Mouse (Mus musculus): ENCODE data around the gene Lamb1. TPM values are rescaled to one million over a fixed set of nuclear protein-coding genes. Genes with fewer than 3 reads are reported as not detected.

Gene Lamb1
- polyA plus RNA-seq, 1 experiment from 2014 or later: 38.1 TPM

DNA sequence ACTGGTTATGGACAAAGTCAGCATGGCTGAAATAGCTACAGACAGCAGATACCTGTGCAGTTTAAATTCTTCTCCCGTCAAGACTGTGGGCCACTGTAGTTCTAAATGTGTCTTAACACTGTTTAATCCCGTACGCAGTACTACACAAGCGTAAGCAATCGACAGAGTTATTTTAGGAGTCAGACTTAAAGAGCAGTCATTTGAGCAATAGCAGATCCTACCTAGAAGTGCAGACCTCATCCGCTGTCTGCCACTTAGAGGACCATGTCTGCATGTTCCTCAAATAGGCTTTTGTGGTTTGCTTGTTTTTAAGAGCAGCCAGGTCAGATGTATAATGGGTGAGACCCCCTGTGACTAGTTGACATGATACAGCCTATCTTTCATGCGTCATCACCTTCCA is 49.3 kb downstream of the Lamb1 start:
- H3K27ac ChIP-seq (replicated peaks; ENCODE audit: low read depth, low read length): no peak overlapping the region
- H3K4me1 ChIP-seq (ENCODE audit: control insufficient read depth, insufficient read depth, low read length): no peaks in the 10 kb centered on the region
- ATAC-seq (ENCODE audit: insufficient number of reproducible peaks, low FRiP score, low TSS enrichment, low read depth) (no peak), DNase-seq (ENCODE audit: low spot score) (no peak)
- no peak overlapping the region for H3K4me3 ChIP-seq (ENCODE audit: low read depth, low read length)
- H3K9ac ChIP-seq (ENCODE audit: low read length): no peak overlapping the region
- H3K27me3 ChIP-seq (ENCODE audit: control insufficient read depth, insufficient read depth, low read length): no peaks in the 10 kb centered on the region
- 94% methylated on average over 7 of the region's 7 CpGs for WGBS
- H3K4me2 ChIP-seq (ENCODE audit: low read depth, severe bottlenecking): no peak overlapping the region
- H3K9me3 ChIP-seq (ENCODE audit: control insufficient read depth, low read length): no peaks in the 10 kb centered on the region
- H3K36me3 ChIP-seq (ENCODE audit: control insufficient read depth, insufficient read depth, low read length): peaks cover 5% of the 10 kb centered on the region; the same call in 1 of the 2 replicates

DNA sequence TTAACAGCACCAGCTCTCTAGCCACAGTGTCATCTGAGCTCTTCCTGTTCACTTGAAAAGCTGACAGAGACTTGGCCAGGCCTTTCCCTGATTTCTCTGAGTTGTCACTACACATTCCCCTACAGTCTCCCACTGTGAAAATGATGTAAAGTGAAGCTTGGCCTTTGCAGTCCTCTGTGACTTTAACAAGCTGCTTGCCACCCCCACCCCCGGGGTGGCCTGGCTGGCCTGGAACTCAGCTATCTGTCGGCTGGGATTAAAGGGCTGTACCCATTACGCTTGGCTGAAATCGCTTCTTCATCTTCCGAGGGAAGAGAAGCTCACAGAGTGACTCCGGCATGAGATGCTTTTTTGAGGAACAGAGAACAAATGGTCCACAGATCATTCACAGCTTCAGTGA is 50.9 kb downstream of the Lamb1 start:
- DNase-seq (ENCODE audit: low spot score): no peak
- no peak overlapping the region for H3K9ac ChIP-seq (ENCODE audit: low read length)
- H3K36me3 ChIP-seq (ENCODE audit: control insufficient read depth, insufficient read depth, low read length): peaks cover 2% of the 10 kb centered on the region; the same call in 1 of the 2 replicates
- WGBS: 77% methylated on average over 6 of the region's 6 CpGs
- H3K4me1 ChIP-seq (ENCODE audit: control insufficient read depth, insufficient read depth, low read length): 0 out of 2 replicates have a peak, but pooled peaks cover under 1% of the 10 kb centered on the region
- H3K9me3 ChIP-seq (ENCODE audit: control insufficient read depth, low read length): no peaks in the 10 kb centered on the region
- no peak overlapping the region for H3K27ac ChIP-seq (replicated peaks; ENCODE audit: low read depth, low read length)
- no peaks in the 10 kb centered on the region for H3K27me3 ChIP-seq (ENCODE audit: control insufficient read depth, insufficient read depth, low read length)
- no peak overlapping the region for H3K4me2 ChIP-seq (ENCODE audit: low read depth, severe bottlenecking)
- H3K4me3 ChIP-seq (ENCODE audit: low read depth, low read length): no peak overlapping the region
- ATAC-seq (ENCODE audit: insufficient number of reproducible peaks, low FRiP score, low TSS enrichment, low read depth): no peak

DNA sequence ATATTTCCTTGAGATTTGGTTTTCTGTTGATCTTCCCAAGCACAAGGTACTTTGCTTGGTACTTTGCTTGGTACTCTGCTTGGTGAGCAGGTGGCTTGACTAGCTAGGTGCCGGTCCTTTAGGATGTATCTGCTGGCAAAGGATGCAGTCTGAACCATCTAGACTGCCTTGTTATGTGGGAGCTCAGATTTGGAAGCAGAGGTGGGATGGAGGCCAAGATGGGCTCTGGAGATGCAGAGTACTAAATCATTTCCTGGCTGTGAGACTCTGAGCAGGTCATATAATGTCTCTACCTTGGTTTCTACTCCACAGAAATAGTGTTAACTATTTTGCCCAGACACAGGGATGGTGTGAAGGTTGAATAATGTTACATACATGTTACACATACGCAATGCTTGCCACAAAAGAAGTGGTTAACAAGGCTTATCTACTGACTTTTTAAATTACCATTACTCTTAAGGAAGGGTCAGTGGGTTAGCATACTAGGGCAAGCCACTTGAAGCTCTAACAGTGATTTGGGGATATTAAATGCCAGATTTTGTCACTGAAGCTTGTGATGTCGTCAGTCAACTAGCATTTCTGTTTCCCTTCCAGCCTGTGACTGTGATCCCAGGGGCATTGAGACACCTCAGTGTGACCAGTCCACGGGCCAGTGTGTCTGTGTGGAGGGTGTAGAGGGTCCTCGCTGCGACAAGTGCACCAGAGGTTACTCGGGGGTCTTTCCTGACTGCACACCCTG is 52.8 kb downstream of the Lamb1 start:
- Histone ChIP-seq H3K4me3 (ENCODE audit: low read depth, low read length) (no peak overlapping the region), H3K27ac (replicated peaks; ENCODE audit: low read depth, low read length) (no peak overlapping the region), H3K27me3 (ENCODE audit: control insufficient read depth, insufficient read depth, low read length) (no peaks in the 10 kb centered on the region), H3K9ac (ENCODE audit: low read length) (no peak overlapping the region), H3K4me1 (ENCODE audit: control insufficient read depth, insufficient read depth, low read length) (peaks cover 8% of the 10 kb centered on the region; the same call in 1 of the 2 replicates), H3K4me2 (ENCODE audit: low read depth, severe bottlenecking) (no peak overlapping the region), H3K9me3 (ENCODE audit: control insufficient read depth, low read length) (no peaks in the 10 kb centered on the region), H3K36me3 (ENCODE audit: control insufficient read depth, insufficient read depth, low read length) (peaks cover 4% of the 10 kb centered on the region; the same call in 1 of the 2 replicates)
- WGBS: 92% methylated on average over 7 of the region's 7 CpGs
- DNase-seq (ENCODE audit: low spot score): no peak
- ATAC-seq (ENCODE audit: insufficient number of reproducible peaks, low FRiP score, low TSS enrichment, low read depth): no peak

DNA sequence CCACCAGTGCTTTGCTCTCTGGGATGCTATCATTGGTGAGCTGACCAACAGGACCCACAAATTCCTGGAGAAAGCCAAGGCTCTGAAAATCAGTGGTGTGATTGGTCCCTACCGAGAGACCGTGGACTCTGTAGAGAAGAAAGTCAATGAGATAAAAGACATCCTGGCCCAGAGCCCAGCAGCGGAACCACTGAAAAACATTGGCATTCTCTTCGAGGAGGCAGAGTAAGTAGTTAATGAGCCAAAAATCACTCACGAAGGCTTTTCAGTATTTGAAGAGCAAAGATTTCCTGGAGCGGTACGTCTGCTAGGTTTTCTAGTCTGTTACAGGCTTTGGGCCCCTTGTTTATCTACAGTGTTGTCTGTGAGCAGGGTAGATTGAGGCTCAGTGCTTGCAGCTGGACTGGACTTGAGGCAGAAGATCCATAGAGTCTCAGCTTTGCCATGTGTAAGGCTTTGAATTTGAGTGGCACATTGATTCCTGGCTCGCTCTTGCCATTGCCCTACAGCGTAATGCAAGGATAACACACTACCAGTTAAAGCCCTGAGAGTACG is 53.5 kb downstream of the Lamb1 start:
- DNase-seq (ENCODE audit: low spot score) (no peak), ATAC-seq (ENCODE audit: insufficient number of reproducible peaks, low FRiP score, low TSS enrichment, low read depth) (no peak)
- H3K4me1 ChIP-seq (ENCODE audit: control insufficient read depth, insufficient read depth, low read length): peaks cover 8% of the 10 kb centered on the region; the same call in 1 of the 2 replicates
- no peak overlapping the region for H3K9ac ChIP-seq (ENCODE audit: low read length)
- no peak overlapping the region for H3K27ac ChIP-seq (replicated peaks; ENCODE audit: low read depth, low read length)
- no peaks in the 10 kb centered on the region for H3K9me3 ChIP-seq (ENCODE audit: control insufficient read depth, low read length)
- no peak overlapping the region for H3K4me2 ChIP-seq (ENCODE audit: low read depth, severe bottlenecking)
- no peak overlapping the region for H3K4me3 ChIP-seq (ENCODE audit: low read depth, low read length)
- no peaks in the 10 kb centered on the region for H3K27me3 ChIP-seq (ENCODE audit: control insufficient read depth, insufficient read depth, low read length)
- peaks cover 4% of the 10 kb centered on the region; the same call in 1 of the 2 replicates for H3K36me3 ChIP-seq (ENCODE audit: control insufficient read depth, insufficient read depth, low read length)
- 96% methylated on average over 10 of the region's 10 CpGs for WGBS

DNA sequence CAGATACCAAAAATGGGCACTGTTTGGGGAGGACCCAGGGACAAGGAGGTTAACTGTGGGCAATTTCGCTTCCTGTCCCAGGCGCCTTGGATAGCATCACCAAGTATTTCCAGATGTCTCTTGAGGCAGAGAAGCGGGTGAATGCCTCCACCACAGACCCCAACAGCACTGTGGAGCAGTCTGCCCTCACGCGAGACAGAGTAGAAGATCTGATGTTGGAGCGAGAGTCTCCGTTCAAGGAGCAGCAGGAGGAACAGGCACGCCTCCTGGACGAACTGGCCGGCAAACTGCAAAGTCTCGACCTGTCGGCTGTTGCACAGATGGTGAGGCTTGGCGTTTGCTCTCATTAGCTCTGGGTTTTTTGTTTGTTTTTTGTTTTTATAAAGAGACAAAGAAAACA is 55.8 kb downstream of the Lamb1 start:
- H3K4me1 ChIP-seq (ENCODE audit: control insufficient read depth, insufficient read depth, low read length): peaks cover 8% of the 10 kb centered on the region; the same call in 1 of the 2 replicates
- no peaks in the 10 kb centered on the region for H3K27me3 ChIP-seq (ENCODE audit: control insufficient read depth, insufficient read depth, low read length)
- H3K9me3 ChIP-seq (ENCODE audit: control insufficient read depth, low read length): no peaks in the 10 kb centered on the region
- no peak overlapping the region; the same call in 1 of the 2 replicates for H3K4me2 ChIP-seq (ENCODE audit: low read depth, severe bottlenecking)
- 42% methylated on average over 13 of the region's 13 CpGs for whole genome bisulfite sequencing
- peaks cover 5% of the 10 kb centered on the region for H3K36me3 ChIP-seq (ENCODE audit: control insufficient read depth, insufficient read depth, low read length)
- peak overlapping the region; percentile 61; the same call in 1 of the 2 replicates for H3K27ac ChIP-seq (replicated peaks; ENCODE audit: low read depth, low read length)
- DNase-seq (ENCODE audit: low spot score) (peak; percentile 53), ATAC-seq (ENCODE audit: insufficient number of reproducible peaks, low FRiP score, low TSS enrichment, low read depth) (no peak; the same call in 1 of the 2 replicates)
- H3K9ac ChIP-seq (ENCODE audit: low read length): no peak overlapping the region
- no peak overlapping the region for H3K4me3 ChIP-seq (ENCODE audit: low read depth, low read length)

DNA sequence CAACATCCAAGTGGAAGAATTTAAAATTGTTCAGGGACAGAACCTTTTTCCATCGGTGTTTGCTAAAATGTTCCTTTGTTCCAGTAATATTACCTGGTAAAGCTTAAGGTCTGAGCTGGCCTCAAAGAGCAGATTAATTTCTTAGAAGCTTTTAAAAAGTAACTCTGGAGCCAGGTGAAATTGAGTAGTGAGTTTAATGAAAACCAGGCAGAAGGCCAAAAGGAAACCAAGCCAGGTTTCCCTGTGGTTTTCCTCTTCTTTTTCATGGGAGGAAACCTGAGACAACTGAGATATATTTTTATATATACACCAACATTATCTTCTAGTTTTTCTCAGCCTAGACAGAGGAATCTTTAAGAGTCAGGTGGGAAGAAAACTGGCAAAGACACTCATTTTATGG is 56.5 kb downstream of the Lamb1 start:
- 73% methylated on average over 1 of the region's 1 CpGs for WGBS
- Histone ChIP-seq H3K4me3 (ENCODE audit: low read depth, low read length) (no peak overlapping the region), H3K9me3 (ENCODE audit: control insufficient read depth, low read length) (no peaks in the 10 kb centered on the region), H3K36me3 (ENCODE audit: control insufficient read depth, insufficient read depth, low read length) (peaks cover 5% of the 10 kb centered on the region), H3K4me1 (ENCODE audit: control insufficient read depth, insufficient read depth, low read length) (peaks cover 8% of the 10 kb centered on the region; the same call in 1 of the 2 replicates), H3K9ac (ENCODE audit: low read length) (no peak overlapping the region), H3K27ac (replicated peaks; ENCODE audit: low read depth, low read length) (peak overlapping the region; percentile 14; the same call in 1 of the 2 replicates), H3K27me3 (ENCODE audit: control insufficient read depth, insufficient read depth, low read length) (no peaks in the 10 kb centered on the region), H3K4me2 (ENCODE audit: low read depth, severe bottlenecking) (no peak overlapping the region)
- DNase-seq (ENCODE audit: low spot score) (no peak), ATAC-seq (ENCODE audit: insufficient number of reproducible peaks, low FRiP score, low TSS enrichment, low read depth) (no peak)

DNA sequence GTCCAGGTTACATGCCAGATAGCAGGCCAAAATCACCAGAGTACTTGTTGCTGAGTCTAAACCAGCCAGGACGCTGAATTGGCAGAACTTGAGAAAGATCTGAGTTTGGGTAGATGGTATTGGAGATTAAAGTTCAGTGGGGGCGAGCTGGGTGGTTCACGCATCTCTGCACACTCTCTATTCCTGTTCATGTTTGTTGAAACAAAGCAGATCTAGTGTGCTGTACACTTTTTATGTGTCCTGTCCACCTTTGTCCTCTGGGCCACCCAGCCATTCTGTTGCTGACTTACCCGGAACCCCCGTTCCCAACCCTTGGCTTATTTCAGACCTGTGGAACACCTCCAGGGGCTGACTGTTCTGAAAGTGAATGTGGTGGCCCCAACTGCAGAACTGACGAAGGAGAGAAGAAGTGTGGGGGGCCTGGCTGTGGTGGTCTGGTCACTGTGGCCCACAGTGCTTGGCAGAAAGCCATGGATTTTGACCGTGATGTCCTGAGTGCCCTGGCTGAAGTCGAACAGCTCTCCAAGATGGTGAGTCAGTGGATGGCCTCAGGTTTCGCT is 58.2 kb downstream of the Lamb1 start:
- H3K9ac ChIP-seq (ENCODE audit: low read length): no peak overlapping the region
- H3K36me3 ChIP-seq (ENCODE audit: control insufficient read depth, insufficient read depth, low read length): peaks cover 7% of the 10 kb centered on the region
- H3K27me3 ChIP-seq (ENCODE audit: control insufficient read depth, insufficient read depth, low read length): no peaks in the 10 kb centered on the region
- ATAC-seq (ENCODE audit: insufficient number of reproducible peaks, low FRiP score, low TSS enrichment, low read depth) (no peak), DNase-seq (ENCODE audit: low spot score) (no peak)
- H3K4me1 ChIP-seq (ENCODE audit: control insufficient read depth, insufficient read depth, low read length): peaks cover 8% of the 10 kb centered on the region; the same call in 1 of the 2 replicates
- WGBS: 92% methylated on average over 9 of the region's 9 CpGs
- H3K27ac ChIP-seq (replicated peaks; ENCODE audit: low read depth, low read length): no peak overlapping the region
- no peak overlapping the region for H3K4me3 ChIP-seq (ENCODE audit: low read depth, low read length)
- no peaks in the 10 kb centered on the region for H3K9me3 ChIP-seq (ENCODE audit: control insufficient read depth, low read length)
- no peak overlapping the region for H3K4me2 ChIP-seq (ENCODE audit: low read depth, severe bottlenecking)

DNA sequence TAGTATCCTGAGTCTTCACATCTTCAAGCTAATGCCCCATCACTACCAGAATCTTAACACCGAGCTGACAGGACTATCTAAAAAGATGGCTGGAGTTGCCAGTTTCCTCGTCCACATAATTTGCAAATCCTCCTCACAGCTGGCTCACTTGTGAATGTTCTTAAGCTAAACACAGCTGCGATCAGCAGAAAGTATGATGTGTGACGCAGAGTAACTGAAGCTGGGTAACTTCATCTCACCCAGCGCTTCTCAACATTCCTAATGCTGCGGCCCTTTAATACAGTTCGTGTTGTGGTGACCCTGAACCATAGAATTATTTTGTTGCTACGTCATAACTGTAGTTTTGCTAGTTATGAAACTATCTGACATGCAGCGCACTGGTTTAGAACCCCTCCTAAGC is 62.1 kb downstream of the Lamb1 start:
- ATAC-seq (ENCODE audit: insufficient number of reproducible peaks, low FRiP score, low TSS enrichment, low read depth): no peak
- WGBS: 95% methylated on average over 9 of the region's 9 CpGs
- no peaks in the 10 kb centered on the region for H3K4me1 ChIP-seq (ENCODE audit: control insufficient read depth, insufficient read depth, low read length)
- H3K4me3 ChIP-seq (ENCODE audit: low read depth, low read length): no peak overlapping the region
- H3K9me3 ChIP-seq (ENCODE audit: control insufficient read depth, low read length): no peaks in the 10 kb centered on the region
- no peak overlapping the region for H3K9ac ChIP-seq (ENCODE audit: low read length)
- peak; percentile 11 for DNase-seq (ENCODE audit: low spot score)
- no peak overlapping the region for H3K4me2 ChIP-seq (ENCODE audit: low read depth, severe bottlenecking)
- no peaks in the 10 kb centered on the region for H3K27me3 ChIP-seq (ENCODE audit: control insufficient read depth, insufficient read depth, low read length)
- H3K27ac ChIP-seq (replicated peaks; ENCODE audit: low read depth, low read length): no peak overlapping the region
- H3K36me3 ChIP-seq (ENCODE audit: control insufficient read depth, insufficient read depth, low read length): peaks cover 5% of the 10 kb centered on the region
